Mouse (Mus musculus): ENCODE measurements around the gene Plcg2. TPM values are rescaled to one million over a fixed set of nuclear protein-coding genes. Genes with fewer than 3 reads are reported as not detected.

Gene Plcg2
- polyA plus RNA-seq, 1 experiment: 12.5 TPM

GRCm38 (mm10) chr8:117484731-117485130, 13.4 kb upstream of the Plcg2 start:
- 87% methylated on average over 8 of the region's 8 CpGs for WGBS
- DNase-seq: no peak
- H3K27ac ChIP-seq (ENCODE audit: insufficient read depth, low read depth, low read length): no peak overlapping the region
- no peaks in the 10 kb centered on the region for H3K36me3 ChIP-seq (ENCODE audit: control insufficient read depth, insufficient read depth, low read length)
- H3K27me3 ChIP-seq (replicated peaks; ENCODE audit: control insufficient read depth, insufficient read depth, low read length): no peaks in the 10 kb centered on the region
- H3K4me3 ChIP-seq (ENCODE audit: insufficient read depth, low read depth, low read length): no peak overlapping the region
- no peaks in the 10 kb centered on the region for H3K4me1 ChIP-seq (ENCODE audit: control insufficient read depth, insufficient read depth, low read length)
- TF ChIP-seq POLR2A (IDR thresholded peaks at IDR 0.05; ENCODE audit: low read depth, low read length): no peak
- TF ChIP-seq CTCF (conservative IDR thresholded peaks at IDR 0.05; ENCODE audit: insufficient read depth, insufficient read length, low read depth, low read length): no peak

GRCm38 (mm10) chr8:117485316-117485715, 12.8 kb upstream of the Plcg2 start:
- 63% methylated on average over 1 of the region's 1 CpGs for WGBS
- Histone ChIP-seq H3K4me3 (ENCODE audit: insufficient read depth, low read depth, low read length) (no peak overlapping the region), H3K27me3 (replicated peaks; ENCODE audit: control insufficient read depth, insufficient read depth, low read length) (no peaks in the 10 kb centered on the region), H3K27ac (ENCODE audit: insufficient read depth, low read depth, low read length) (no peak overlapping the region), H3K36me3 (ENCODE audit: control insufficient read depth, insufficient read depth, low read length) (no peaks in the 10 kb centered on the region), H3K4me1 (ENCODE audit: control insufficient read depth, insufficient read depth, low read length) (no peaks in the 10 kb centered on the region)
- no peak for TF ChIP-seq CTCF (conservative IDR thresholded peaks at IDR 0.05; ENCODE audit: insufficient read depth, insufficient read length, low read depth, low read length)
- no peak for TF ChIP-seq POLR2A (IDR thresholded peaks at IDR 0.05; ENCODE audit: low read depth, low read length)
- DNase-seq: no peak

- peak; percentile 28 for DNase-seq
- Histone ChIP-seq H3K4me3 (ENCODE audit: insufficient read depth, low read depth, low read length) (no peak overlapping the region), H3K27ac (ENCODE audit: insufficient read depth, low read depth, low read length) (no peak overlapping the region), H3K27me3 (replicated peaks; ENCODE audit: control insufficient read depth, insufficient read depth, low read length) (no peaks in the 10 kb centered on the region), H3K4me1 (ENCODE audit: control insufficient read depth, insufficient read depth, low read length) (no peaks in the 10 kb centered on the region), H3K36me3 (ENCODE audit: control insufficient read depth, insufficient read depth, low read length) (no peaks in the 10 kb centered on the region)
- TF ChIP-seq CTCF (conservative IDR thresholded peaks at IDR 0.05; ENCODE audit: insufficient read depth, insufficient read length, low read depth, low read length): no peak
- TF ChIP-seq POLR2A (IDR thresholded peaks at IDR 0.05; ENCODE audit: low read depth, low read length): no peak
- 60% methylated on average over 10 of the region's 10 CpGs for WGBS
These were observed 9.7 kb upstream of the Plcg2 start for GRCm38 (mm10) chr8:117488246-117489005.

GRCm38 (mm10) chr8:117493543-117493942, 4.5 kb upstream of the Plcg2 start:
- no peak for DNase-seq
- WGBS: 42% methylated on average over 9 of the region's 9 CpGs
- peaks cover 2% of the 10 kb centered on the region; the same call in 1 of the 2 replicates for H3K27me3 ChIP-seq (replicated peaks; ENCODE audit: control insufficient read depth, insufficient read depth, low read length)
- no peaks in the 10 kb centered on the region for H3K4me1 ChIP-seq (ENCODE audit: control insufficient read depth, insufficient read depth, low read length)
- H3K36me3 ChIP-seq (ENCODE audit: control insufficient read depth, insufficient read depth, low read length): no peaks in the 10 kb centered on the region
- H3K27ac ChIP-seq (ENCODE audit: insufficient read depth, low read depth, low read length): no peak overlapping the region
- no peak for TF ChIP-seq CTCF (conservative IDR thresholded peaks at IDR 0.05; ENCODE audit: insufficient read depth, insufficient read length, low read depth, low read length)
- TF ChIP-seq POLR2A (IDR thresholded peaks at IDR 0.05; ENCODE audit: low read depth, low read length): no peak
- no peak overlapping the region for H3K4me3 ChIP-seq (ENCODE audit: insufficient read depth, low read depth, low read length)

- Histone ChIP-seq H3K4me1 (ENCODE audit: control insufficient read depth, insufficient read depth, low read length) (no peaks in the 10 kb centered on the region), H3K36me3 (ENCODE audit: control insufficient read depth, insufficient read depth, low read length) (no peaks in the 10 kb centered on the region), H3K4me3 (ENCODE audit: insufficient read depth, low read depth, low read length) (no peak overlapping the region), H3K27ac (ENCODE audit: insufficient read depth, low read depth, low read length) (peak overlapping the region; percentile 14; the same call in 1 of the 2 replicates), H3K27me3 (replicated peaks; ENCODE audit: control insufficient read depth, insufficient read depth, low read length) (peaks cover 2% of the 10 kb centered on the region; the same call in 1 of the 2 replicates)
- DNase-seq: peak; percentile 30
- WGBS: 51% methylated on average over 2 of the region's 2 CpGs
- TF ChIP-seq POLR2A (IDR thresholded peaks at IDR 0.05; ENCODE audit: low read depth, low read length) (no peak), CTCF (conservative IDR thresholded peaks at IDR 0.05; ENCODE audit: insufficient read depth, insufficient read length, low read depth, low read length) (no peak)
These were observed 3.2 kb upstream of the Plcg2 start for GRCm38 (mm10) chr8:117494874-117495273.

- no peak for DNase-seq
- peak overlapping the region; percentile 47 for H3K4me3 ChIP-seq (ENCODE audit: insufficient read depth, low read depth, low read length)
- no peaks in the 10 kb centered on the region for H3K4me1 ChIP-seq (ENCODE audit: control insufficient read depth, insufficient read depth, low read length)
- no peak for TF ChIP-seq CTCF (conservative IDR thresholded peaks at IDR 0.05; ENCODE audit: insufficient read depth, insufficient read length, low read depth, low read length)
- no peak for TF ChIP-seq POLR2A (IDR thresholded peaks at IDR 0.05; ENCODE audit: low read depth, low read length)
- WGBS: 29% methylated on average over 20 of the region's 20 CpGs
- H3K36me3 ChIP-seq (ENCODE audit: control insufficient read depth, insufficient read depth, low read length): no peaks in the 10 kb centered on the region
- peaks cover 2% of the 10 kb centered on the region; the same call in 1 of the 2 replicates for H3K27me3 ChIP-seq (replicated peaks; ENCODE audit: control insufficient read depth, insufficient read depth, low read length)
- no peak overlapping the region for H3K27ac ChIP-seq (ENCODE audit: insufficient read depth, low read depth, low read length)
These were observed 937 bp downstream of the Plcg2 start for GRCm38 (mm10) chr8:117498915-117499540.

GRCm38 (mm10) chr8:117500232-117500823, 2.2 kb downstream of the Plcg2 start:
- DNase-seq: peak; percentile 44
- TF ChIP-seq CTCF (conservative IDR thresholded peaks at IDR 0.05; ENCODE audit: insufficient read depth, insufficient read length, low read depth, low read length) (no peak), POLR2A (IDR thresholded peaks at IDR 0.05; ENCODE audit: low read depth, low read length) (no peak)
- Histone ChIP-seq H3K27me3 (replicated peaks; ENCODE audit: control insufficient read depth, insufficient read depth, low read length) (peaks cover 2% of the 10 kb centered on the region; the same call in 1 of the 2 replicates), H3K4me1 (ENCODE audit: control insufficient read depth, insufficient read depth, low read length) (no peaks in the 10 kb centered on the region), H3K4me3 (ENCODE audit: insufficient read depth, low read depth, low read length) (no peak overlapping the region), H3K36me3 (ENCODE audit: control insufficient read depth, insufficient read depth, low read length) (no peaks in the 10 kb centered on the region), H3K27ac (ENCODE audit: insufficient read depth, low read depth, low read length) (no peak overlapping the region)
- 50% methylated on average over 5 of the region's 5 CpGs for WGBS

Measured in kidney, adult 2 months (tissue).